In the genomic region with DNA sequence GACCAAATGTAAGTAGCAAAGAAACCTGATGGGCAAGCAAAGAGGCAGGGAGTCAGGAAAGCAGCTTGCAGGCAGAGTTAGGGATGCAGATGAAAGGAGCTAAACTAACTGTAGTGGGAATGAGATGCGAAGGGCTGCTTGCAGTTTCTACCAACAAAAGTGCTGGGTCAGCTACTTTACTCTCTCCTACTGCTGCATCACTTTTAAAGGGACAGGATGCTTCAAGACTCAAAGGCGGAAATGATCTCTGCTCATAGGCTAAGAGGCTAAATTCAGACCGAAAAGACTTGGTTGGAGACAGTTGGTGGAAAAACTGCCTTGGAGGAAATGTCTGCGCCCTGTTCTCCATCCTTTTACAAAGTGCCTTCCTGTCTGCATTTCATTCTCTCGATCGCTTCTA, we compare ENCODE assay signal across 7 mouse cellular contexts. TPM values are rescaled to one million over a fixed set of nuclear protein-coding genes. Genes with fewer than 3 reads are reported as not detected.
A peak's percentile ranks its signal among the peaks of the same experiment; 100 is the strongest.
DNase-seq lines count a peak whose midpoint lies in the region; ATAC-seq and TF ChIP-seq lines count a peak whose summit lies in the region.

No protein-coding gene starts in this region.

- no peak overlapping the region for H3K27ac ChIP-seq in lung, postnatal 0 days (ENCODE audit: low read length)
- no peak overlapping the region for H3K27ac ChIP-seq in forebrain, embryonic 16.5 days (ENCODE audit: low read length)
- H3K27ac ChIP-seq in limb, embryonic 14.5 days (replicated peaks; ENCODE audit: low read depth, low read length) = no peak overlapping the region
- H3K27ac ChIP-seq in stomach, embryonic 16.5 days (ENCODE audit: low read length) = no peak overlapping the region

- no peak for DNase-seq in lung, postnatal 0 days (ENCODE audit: low spot score)
- DNase-seq in lung, postnatal 4 days = no peak
- no peak for DNase-seq in limb, embryonic 14.5 days (ENCODE audit: low spot score)
- DNase-seq in adrenal gland, postnatal 4 days (ENCODE audit: low spot score in 2 of 2) = no peak
- DNase-seq in layer of hippocampus, adult 9-11 months = no peak

- 3% methylated on average over 6 of the region's 6 CpGs for WGBS in lung, postnatal 0 days
- WGBS in forebrain, embryonic 16.5 days = 4% methylated on average over 6 of the region's 6 CpGs
- WGBS in limb, embryonic 14.5 days = 10% methylated on average over 6 of the region's 6 CpGs
- WGBS in stomach, embryonic 16.5 days = 5% methylated on average over 6 of the region's 6 CpGs

- H3K36me3 ChIP-seq in lung, postnatal 0 days (ENCODE audit: insufficient read depth, low read length) = no peaks in the 10 kb centered on the region
- H3K36me3 ChIP-seq in forebrain, embryonic 16.5 days (ENCODE audit: control insufficient read depth, insufficient read depth) = no peaks in the 10 kb centered on the region
- no peaks in the 10 kb centered on the region for H3K36me3 ChIP-seq in limb, embryonic 14.5 days (ENCODE audit: control insufficient read depth, insufficient read depth, low read length)
- no peaks in the 10 kb centered on the region for H3K36me3 ChIP-seq in stomach, embryonic 16.5 days (ENCODE audit: control insufficient read depth, insufficient read depth, low read length)

- 0 out of 2 replicates have a peak overlapping the region, but pooled peaks have one; percentile 60 for H3K4me3 ChIP-seq in lung, postnatal 0 days (ENCODE audit: low read depth, low read length)
- H3K4me3 ChIP-seq in forebrain, embryonic 16.5 days (replicated peaks; ENCODE audit: low read length) = peak overlapping the region; percentile 71
- peak overlapping the region; percentile 55; the same call in 1 of the 2 replicates for H3K4me3 ChIP-seq in limb, embryonic 14.5 days (replicated peaks; ENCODE audit: low read length)
- peak overlapping the region; percentile 67 for H3K4me3 ChIP-seq in stomach, embryonic 16.5 days (replicated peaks; ENCODE audit: low read length)

- no peak overlapping the region for H3K9ac ChIP-seq in lung, postnatal 0 days (replicated peaks; ENCODE audit: low read depth)
- H3K9ac ChIP-seq in forebrain, embryonic 16.5 days (replicated peaks; ENCODE audit: low read depth, low read length) = no peak overlapping the region
- no peak overlapping the region for H3K9ac ChIP-seq in limb, embryonic 14.5 days (ENCODE audit: low read depth, low read length, severe bottlenecking)
- H3K9ac ChIP-seq in stomach, embryonic 16.5 days (ENCODE audit: low read length) = no peak overlapping the region

- TF ChIP-seq POLR2A in limb, embryonic 14.5 days (IDR thresholded peaks at IDR 0.05; ENCODE audit: borderline replicate concordance, extremely low read depth, insufficient read depth, insufficient read length) = no peak

- peak overlapping the region; percentile 94 for H3K4me2 ChIP-seq in lung, postnatal 0 days (replicated peaks; ENCODE audit: low read depth, low read length)
- peak overlapping the region; percentile 96 for H3K4me2 ChIP-seq in forebrain, embryonic 16.5 days (ENCODE audit: low read length)
- H3K4me2 ChIP-seq in limb, embryonic 14.5 days (replicated peaks; ENCODE audit: low read depth, low read length, severe bottlenecking) = peak overlapping the region; percentile 97
- H3K4me2 ChIP-seq in stomach, embryonic 16.5 days (ENCODE audit: low read depth, low read length) = peak overlapping the region; percentile 91

- TF ChIP-seq EP300 in lung, postnatal 0 days (IDR thresholded peaks at IDR 0.05) = no peak

- no peaks in the 10 kb centered on the region for H3K9me3 ChIP-seq in lung, postnatal 0 days (ENCODE audit: low read length)
- H3K9me3 ChIP-seq in forebrain, embryonic 16.5 days (ENCODE audit: control insufficient read depth, low read length) = no peaks in the 10 kb centered on the region
- no peaks in the 10 kb centered on the region for H3K9me3 ChIP-seq in limb, embryonic 14.5 days (ENCODE audit: control insufficient read depth, low read length)
- H3K9me3 ChIP-seq in stomach, embryonic 16.5 days (replicated peaks; ENCODE audit: control insufficient read depth, low read length) = no peaks in the 10 kb centered on the region

- H3K27me3 ChIP-seq in lung, postnatal 0 days (replicated peaks; ENCODE audit: insufficient read depth, low read length) = peaks cover 27% of the 10 kb centered on the region
- H3K27me3 ChIP-seq in forebrain, embryonic 16.5 days (replicated peaks; ENCODE audit: control insufficient read depth, insufficient read depth, low read length) = peaks cover 36% of the 10 kb centered on the region
- peaks cover 45% of the 10 kb centered on the region for H3K27me3 ChIP-seq in limb, embryonic 14.5 days (ENCODE audit: control insufficient read depth, insufficient read depth, low read length)
- H3K27me3 ChIP-seq in stomach, embryonic 16.5 days (ENCODE audit: control insufficient read depth, insufficient read depth, low read length) = peaks cover 15% of the 10 kb centered on the region

- ATAC-seq in lung, postnatal 0 days = no peak
- ATAC-seq in forebrain, embryonic 16.5 days = no peak
- ATAC-seq in limb, embryonic 14.5 days (ENCODE audit: low FRiP score, low read depth) = no peak
- no peak for ATAC-seq in stomach, embryonic 16.5 days (ENCODE audit: insufficient read depth, low FRiP score)

- TF ChIP-seq CTCF in lung, postnatal 0 days (IDR thresholded peaks at IDR 0.05) = no peak

- H3K4me1 ChIP-seq in lung, postnatal 0 days (ENCODE audit: insufficient read depth, low read depth, low read length) = peaks cover 8% of the 10 kb centered on the region
- H3K4me1 ChIP-seq in forebrain, embryonic 16.5 days (replicated peaks; ENCODE audit: control insufficient read depth, insufficient read depth, low read length) = peaks cover 45% of the 10 kb centered on the region
- H3K4me1 ChIP-seq in limb, embryonic 14.5 days (ENCODE audit: control insufficient read depth, insufficient read depth, low read length) = peaks cover 24% of the 10 kb centered on the region; the same call in 1 of the 2 replicates
- peaks cover 10% of the 10 kb centered on the region for H3K4me1 ChIP-seq in stomach, embryonic 16.5 days (ENCODE audit: control insufficient read depth, insufficient read depth, low read length)

RNA-seq across cellular contexts. Expression of a gene that starts 0.4 kb away (rescaled TPM):
- polyA plus RNA-seq in lung, postnatal 0 days (2015; fragmentation: Nextera tagmentation; extraction: Ambion mirVana) = 2.7 and 3.1 TPM in 2 replicates
- 7.4 and 10.1 TPM in 2 replicates for polyA plus RNA-seq in forebrain, embryonic 16.5 days (2015; fragmentation: Nextera tagmentation; extraction: Ambion mirVana)
- polyA plus RNA-seq in limb, embryonic 14.5 days (2012; rRNA removed) = 5.2 and 5.3 TPM in 2 replicates
- polyA plus RNA-seq in limb, embryonic 14.5 days (2014; fragmentation: Nextera tagmentation; extraction: Ambion mirVana) = 10.2 and 10.4 TPM in 2 replicates
- polyA plus RNA-seq in stomach, embryonic 16.5 days (2015; fragmentation: Nextera tagmentation; extraction: Ambion mirVana) = 9.5 and 10.6 TPM in 2 replicates
- 10 to 100 TPM; 24.8 to 25.3 TPM for total RNA-seq in adrenal gland, postnatal 4 days (2021)
